Mouse (Mus musculus) activated CD4-positive, CD25-positive, alpha-beta regulatory T cell, adult 4 months (primary cell): ENCODE measurements around the gene Zfp808. TPM values are rescaled to one million over a fixed set of nuclear protein-coding genes. Genes with fewer than 3 reads are reported as not detected.
"Not testable (repeated sequence)": the region's sequence is repeated elsewhere in the genome, so short reads cannot be mapped to it uniquely, and the experiment has no call there.

ENCODE experiments used
- ATAC-seq: one replicate; pipeline ENCODE4 v1.8.0; 2017
- polyA plus RNA-seq, 2 experiments: library from polyadenylated mRNA; unstranded; fragments of 100-300 nt; shearing (Covaris generic); gene quantifications; one replicate each; pipeline ENCODE4 v1.2.1; 2017

Zfp808 gene
- polyA plus RNA-seq: 1 to 10 TPM; 6.9 to 9.4 TPM

DNA sequence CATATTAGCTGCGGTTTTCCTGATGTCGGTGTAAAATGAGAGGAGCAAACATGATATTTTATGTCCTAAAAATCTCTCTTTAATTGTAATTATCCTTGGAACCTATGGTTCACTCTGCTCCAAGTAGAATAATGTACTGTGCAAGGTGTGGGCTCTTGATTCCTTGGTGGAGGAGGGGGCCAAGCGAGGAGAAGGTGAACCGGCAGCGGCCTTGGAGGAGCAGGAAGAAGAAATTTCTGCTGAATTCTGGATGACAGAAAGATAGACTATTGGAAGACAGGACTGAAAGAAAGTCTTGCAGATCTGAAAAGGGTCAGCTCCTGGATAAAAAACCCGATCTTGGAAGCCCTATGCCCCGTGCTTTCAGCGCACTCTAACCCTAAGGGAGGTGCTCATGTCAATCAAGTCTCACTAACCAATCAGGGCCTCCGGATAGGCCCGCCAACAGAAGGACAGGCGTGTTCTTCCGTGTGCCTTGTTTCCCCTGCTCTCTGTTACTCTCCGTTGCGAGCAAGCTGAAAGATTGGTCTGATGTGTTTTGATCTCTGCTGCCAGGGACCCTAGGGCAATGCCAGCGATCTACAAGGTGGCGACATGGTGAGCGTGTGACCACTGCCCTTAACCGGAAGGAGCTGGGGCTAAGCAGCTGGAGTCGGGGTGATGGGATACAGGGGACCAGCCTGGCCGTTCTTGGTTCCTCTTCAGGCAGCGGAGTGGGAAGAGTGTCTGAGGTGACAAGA, at the start of gene Zfp808:
Zfp808 (plus strand) TSS at position 455 of the 740 bp plus-strand sequence.
- ATAC-seq: peak; percentile 89

DNA sequence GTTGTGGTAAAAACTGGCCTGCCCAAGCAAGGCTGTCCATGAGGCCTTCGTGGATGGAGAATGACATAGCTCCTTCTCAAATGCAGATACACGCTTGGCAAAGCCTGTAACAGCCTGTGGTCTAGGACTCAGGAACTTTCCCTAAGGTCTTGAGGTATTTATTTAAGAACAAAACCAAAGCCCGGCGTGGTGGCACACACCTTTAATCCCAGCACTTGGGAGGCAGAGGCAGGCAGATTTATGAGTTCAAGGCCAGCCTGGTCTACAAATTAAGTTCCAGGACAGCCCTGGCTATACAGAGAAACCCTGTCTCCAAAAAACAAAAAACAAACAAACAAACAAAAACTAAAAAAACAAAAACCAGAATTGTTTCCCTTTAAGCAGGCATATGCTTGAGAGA, 30.9 kb upstream of the Zfp808 start:
- not testable (repeated sequence) for ATAC-seq

DNA sequence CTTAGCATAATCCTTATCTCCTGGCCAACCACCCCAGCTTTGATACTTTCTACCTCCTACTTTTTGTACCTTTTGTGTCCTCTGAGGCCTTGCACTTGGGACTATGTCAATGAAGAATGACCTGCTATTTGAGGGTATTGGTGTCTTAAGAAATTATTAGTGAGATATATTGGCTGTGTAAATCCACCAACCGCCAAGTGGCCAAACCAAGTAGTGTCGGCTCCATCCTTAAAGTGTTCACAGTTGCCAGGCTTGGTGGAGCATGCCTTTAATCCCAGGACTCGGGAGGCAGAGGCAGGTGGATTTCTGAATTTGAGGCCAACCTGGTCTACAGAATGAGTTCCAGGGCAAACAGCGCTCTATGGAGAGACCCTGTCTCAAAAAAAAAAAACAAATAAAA, 30.2 kb upstream of the Zfp808 start:
- not testable (repeated sequence) for ATAC-seq

DNA sequence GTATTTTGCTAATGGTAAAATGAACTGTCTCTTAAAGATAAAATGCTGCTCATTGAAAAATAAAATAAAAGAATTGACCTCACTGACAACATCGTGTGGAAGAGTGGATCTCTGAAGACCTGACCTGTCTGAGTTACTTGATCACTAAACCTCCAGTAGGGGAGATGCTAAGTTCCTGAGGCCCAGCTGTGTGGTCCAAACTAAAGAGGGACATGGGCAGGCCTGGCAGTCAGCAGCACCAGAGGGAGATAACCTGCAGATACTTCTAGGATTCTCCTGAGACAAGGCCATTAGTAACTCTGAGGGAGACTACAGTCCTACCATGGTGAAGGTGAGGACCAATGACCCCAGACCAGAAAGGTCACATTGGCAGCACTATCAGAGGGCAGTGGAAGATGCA, 27.3 kb upstream of the Zfp808 start:
- not testable (repeated sequence) for ATAC-seq

DNA sequence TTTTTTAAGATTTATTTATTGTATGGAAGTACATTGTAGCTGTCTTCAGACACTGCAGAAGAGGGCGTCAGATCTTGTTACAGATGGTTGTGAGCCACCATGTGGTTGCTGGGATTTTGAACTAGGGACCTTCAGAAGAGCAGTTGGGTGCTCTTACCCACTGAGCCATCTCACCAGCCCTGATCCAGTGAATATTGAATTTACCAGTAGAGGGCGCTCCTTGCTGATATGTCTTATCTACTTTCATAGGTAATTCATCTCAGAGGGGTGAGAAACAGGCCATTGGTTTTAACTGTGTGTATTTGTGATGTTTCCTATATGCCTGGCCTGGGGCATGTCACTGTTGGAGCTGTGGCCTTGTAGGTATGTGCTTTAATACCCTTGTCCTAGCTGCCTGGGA, 13.8 kb upstream of the Zfp808 start:
- not testable (repeated sequence) for ATAC-seq

DNA sequence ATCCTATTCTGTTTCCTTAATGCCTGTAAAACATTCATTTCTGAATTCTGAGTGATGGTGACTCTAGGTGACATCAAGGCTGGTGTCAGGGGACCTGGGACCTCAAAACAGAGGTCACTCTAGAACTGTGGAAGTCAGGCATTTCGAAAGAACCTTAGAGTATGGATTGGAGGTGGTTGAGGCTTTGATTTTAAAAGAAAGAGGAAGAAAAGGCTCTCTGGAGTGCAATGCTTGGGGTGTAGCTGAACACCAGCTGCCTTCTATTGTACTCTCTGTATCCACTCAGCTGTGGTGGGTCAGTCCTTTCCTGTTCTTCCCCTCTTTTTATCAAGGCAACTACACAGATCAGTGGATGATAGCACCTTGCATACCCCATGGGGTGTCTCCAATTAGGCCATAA, 8.1 kb upstream of the Zfp808 start:
- ATAC-seq: not testable (repeated sequence)

DNA sequence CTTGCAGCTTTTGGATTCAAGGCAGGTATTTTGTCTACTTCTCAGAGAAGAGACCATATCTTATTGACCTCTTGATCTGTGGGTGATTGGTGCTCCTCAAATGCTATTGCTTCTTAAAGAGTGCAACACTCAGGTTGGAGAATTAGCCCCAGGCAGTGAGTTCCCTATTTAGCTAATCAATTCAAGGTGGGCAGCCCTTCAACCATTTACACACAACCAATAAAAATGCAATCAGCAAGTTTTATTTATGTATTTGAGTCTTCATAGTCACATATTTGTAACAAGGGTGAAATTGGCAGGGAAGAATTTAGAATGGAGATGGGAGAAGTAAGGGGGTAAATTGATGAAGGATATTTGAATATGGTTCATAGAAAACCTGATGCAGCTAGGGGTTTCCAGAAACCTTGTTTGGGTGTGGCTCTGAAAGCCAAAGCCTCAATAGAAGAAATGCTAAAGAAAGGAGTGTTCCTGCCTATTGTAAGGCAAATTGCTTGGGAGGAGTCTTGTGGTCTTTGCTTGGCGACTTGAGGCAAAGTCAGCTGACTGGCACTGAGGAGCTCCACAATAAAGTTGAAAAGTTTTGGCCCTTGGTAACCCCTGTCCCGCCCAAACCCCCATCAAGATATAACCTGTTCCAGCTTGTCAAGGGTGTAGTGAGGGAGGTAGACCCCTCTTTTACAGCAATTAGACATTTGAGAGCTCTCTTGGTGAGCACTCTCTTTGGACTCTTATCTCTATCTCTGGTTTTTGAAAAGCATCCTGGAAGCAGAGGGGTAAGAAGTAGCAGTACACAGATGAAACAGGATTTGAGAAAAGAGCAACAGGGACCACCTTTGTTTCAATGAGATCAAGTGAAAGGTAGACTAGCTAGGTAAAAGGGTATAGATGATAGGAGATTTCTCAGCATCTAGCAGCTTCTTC, 52.4 kb downstream of the Zfp808 start:
- not testable (repeated sequence) for ATAC-seq

DNA sequence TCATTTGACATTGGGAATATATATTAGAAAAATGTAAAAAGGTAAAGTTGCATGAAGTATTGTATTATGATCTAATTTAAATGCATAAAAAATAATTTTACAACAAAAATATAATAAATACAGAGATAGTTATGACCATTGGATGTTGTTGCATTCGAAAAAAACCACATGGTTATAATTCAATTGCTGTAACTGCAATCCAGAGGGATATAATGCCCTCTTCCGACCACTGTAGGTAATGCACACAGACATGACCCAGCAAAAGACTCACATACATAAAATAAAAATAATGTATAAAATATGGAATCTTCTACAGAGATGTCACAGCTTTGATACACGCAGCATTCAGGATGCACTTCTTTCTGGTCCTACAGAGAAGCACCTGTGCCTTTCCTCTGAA, 115.6 kb downstream of the Zfp808 start:
- no peak for ATAC-seq

DNA sequence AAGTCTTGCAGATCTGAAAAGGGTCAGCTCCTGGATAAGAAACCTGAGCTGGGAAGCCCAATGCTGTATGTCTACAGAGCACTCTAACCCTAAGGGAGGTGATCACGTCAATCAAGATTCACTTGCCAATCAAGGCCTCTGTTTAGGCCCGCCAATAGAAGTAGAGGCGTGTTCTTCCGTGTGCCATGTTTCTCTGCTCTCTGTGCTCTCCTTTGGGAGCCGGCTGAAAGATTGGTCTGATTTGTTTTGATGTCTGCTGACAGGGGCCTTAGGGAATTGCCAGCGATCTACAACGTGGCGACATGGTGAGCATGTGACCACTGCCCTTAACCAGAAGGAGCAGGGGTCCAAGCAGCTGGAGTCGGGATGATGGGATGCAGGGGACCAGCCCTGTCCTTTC, 125.5 kb downstream of the Zfp808 start:
- not testable (repeated sequence) for ATAC-seq

DNA sequence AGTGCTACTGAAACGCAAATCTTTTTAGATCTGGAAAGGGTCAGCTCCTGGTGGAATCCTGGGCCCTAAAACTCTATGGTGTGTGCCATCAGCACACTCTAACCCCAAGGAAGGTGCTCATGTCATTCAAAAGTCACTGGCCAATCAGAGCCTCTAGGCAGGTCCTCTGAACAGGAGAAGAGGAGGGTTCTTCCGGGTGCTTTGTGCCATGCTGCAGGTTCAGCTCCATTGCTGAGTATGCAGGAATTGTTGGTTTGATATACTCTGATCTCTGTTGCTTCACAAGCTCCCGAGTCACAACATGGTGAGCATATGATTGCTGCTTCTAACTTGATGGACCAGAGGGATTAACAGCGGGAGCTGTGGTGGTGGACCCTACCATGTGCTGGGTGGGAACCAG, 133.7 kb downstream of the Zfp808 start:
- ATAC-seq: no peak
